Mouse (Mus musculus): ENCODE data around the gene Lrrtm3. TPM values are rescaled to one million over a fixed set of nuclear protein-coding genes. Genes with fewer than 3 reads are reported as not detected.

Gene Lrrtm3
- polyA plus RNA-seq, 1 experiment = 36.6 TPM

DNA sequence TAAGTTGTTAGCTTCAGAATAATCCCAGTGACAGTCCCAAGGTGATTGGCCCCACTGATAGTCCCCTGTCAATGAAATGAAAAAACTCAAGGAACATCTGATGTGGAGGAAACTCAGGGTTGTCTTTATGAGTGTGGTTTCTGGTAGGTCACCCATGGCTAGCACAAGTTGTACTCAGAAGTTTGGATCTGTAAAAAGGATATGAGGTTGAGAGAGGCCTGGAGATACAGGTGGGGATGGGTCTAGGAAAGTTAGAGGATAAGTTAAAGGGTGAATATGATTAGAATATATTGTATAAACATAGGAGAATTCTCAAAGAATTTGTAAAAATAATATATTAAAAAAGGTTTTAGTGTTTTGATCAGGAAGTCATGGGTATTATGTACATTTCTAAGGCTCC, 162.7 kb downstream of the Lrrtm3 start, which contains the start of gene Gm10118:
Gene Gm10118 (minus strand): TSS at position 101 of the 400 bp plus-strand sequence.
- no peak for DNase-seq (ENCODE audit: extremely low spot score in 1 of 2, low spot score in 1 of 2)

DNA sequence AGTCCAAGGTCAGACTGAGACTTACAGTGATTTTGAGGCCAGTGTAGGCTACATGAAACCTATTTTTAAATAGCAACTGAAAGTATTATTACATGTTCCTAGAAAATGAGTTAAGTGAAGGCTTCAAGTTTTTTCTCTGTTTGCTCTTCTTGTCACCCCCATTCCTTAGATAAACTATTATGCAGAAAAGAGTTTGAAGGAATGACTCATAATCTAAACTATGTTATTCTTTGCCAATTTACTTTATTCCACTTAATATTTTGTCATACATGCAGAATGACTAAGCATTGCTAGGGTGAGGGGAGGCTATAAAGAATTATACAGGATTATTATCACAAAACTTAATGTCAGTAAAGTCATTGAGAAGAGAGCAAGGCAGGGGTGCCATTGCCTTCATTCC, 181.2 kb downstream of the Lrrtm3 start:
- DNase-seq (ENCODE audit: extremely low spot score in 1 of 2, low spot score in 1 of 2) = no peak

DNA sequence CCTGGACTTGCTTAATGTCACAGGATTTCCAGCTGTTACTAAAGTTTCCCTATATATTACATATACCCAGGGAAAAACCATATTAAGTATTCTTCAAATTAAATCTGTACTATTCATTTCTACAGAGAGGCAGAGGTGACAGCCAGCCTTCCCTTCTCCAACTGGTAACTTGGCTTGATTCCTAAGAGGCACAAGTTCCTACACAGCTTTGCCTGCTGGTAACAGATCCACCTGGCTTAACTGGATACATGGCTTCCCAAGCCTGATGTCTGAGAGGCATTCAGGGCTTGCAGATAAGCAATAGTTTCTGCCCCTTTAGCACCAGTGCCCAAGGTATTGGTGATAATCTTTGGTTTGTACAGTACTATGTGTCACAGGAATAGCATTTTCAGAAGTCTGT, 190.2 kb downstream of the Lrrtm3 start:
- DNase-seq (ENCODE audit: extremely low spot score in 1 of 2, low spot score in 1 of 2) = no peak

DNA sequence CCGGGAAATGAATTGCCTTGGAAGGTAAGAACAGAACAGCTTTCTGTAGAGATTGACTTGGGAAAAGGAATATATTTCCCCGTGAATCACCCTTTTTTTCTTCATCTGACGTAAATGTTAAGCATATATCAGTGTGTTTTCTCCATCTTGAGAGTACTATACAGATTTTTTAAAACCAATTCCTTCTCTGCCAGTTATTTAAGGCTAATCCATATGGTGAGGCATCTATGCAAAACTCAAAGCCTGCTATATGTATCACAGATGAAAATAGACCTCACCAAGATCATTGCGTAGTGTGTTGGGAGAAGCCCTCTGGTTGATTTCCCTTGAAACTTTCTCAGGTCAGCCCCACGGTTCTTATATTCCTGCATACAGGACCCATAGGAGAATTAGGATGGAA, 195.5 kb downstream of the Lrrtm3 start:
- peak in 1 of 2 experiments; percentile 27 for DNase-seq (ENCODE audit: extremely low spot score in 1 of 2, low spot score in 1 of 2)

DNA sequence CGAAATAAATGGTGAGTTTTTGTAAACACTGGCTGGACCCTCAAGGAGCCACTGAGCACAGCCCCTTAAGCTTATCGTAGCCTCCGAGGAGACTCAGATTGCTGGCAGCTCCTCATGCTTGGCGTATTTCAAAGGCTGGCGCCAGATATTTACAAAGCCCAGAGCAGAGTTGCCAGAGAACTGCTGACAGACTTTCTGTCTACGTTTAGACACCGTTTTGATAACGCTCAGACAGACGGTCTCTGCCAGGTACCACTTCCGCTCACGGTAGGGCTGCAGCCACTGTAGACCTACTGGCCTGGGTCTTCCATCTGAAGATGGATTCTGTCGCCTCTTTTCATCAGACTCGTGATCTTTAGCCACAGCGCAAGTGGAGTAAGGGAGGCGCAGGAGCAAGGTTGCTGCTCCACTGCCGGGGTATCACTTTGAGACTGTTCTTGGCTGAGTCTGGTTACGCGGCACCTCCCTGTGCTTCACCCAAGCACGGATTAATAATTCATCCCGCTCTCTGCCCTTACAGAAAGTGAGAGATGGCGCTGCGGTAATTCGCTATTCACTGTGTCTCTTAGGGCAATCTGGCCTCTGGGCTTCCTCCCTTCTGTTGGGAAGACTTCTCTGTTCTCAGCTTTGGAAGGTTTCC, 203.5 kb downstream of the Lrrtm3 start:
- DNase-seq (ENCODE audit: extremely low spot score in 1 of 2, low spot score in 1 of 2) = no peak

DNA sequence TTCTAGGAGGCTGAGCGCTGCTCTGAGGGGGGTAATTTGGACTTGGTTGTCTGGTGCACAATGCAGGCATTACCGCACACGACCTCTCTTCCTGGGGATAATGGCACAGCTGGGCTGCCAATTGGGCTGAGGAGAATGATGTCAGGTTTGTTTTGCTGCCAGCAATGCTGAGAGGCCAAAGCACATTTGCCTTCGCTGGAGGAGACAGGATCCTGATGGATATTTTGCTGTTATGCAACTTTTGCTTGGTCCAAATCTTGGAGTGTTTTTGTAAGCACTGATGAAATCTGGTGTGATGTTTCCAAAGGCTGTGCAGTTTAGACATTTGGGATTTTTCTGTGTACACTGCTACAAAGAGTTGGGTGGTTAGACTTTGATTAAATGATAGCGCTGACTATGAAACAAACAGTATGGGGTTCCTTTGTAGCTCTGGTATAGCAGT, 209.6 kb downstream of the Lrrtm3 start:
- peak in 1 of 2 experiments; percentile 47 for DNase-seq (ENCODE audit: extremely low spot score in 1 of 2, low spot score in 1 of 2)

Other genes with a start within 250 kb of the Lrrtm3 start
- 2.9 and 3.1 TPM in 2 replicates for gene Gm10118, start 162.8 kb downstream of the Lrrtm3 start, polyA plus RNA-seq (2012; rRNA removed)